Mouse (Mus musculus) heart, embryonic 11.5 days (tissue): Measurements from ENCODE around the gene Ppp1r14a. TPM values are rescaled to one million over a fixed set of nuclear protein-coding genes. Genes with fewer than 3 reads are reported as not detected.

ENCODE experiments used
- ATAC-seq: fragments of 200-750 bp; cut with Nextera tagmentation; replicated peaks from 2 replicates; pipeline ENCODE4 v1.8.0; 2017; ENCODE audit warnings: moderate library complexity; ENCODE audit not compliant: insufficient number of reproducible peaks, low FRiP score, low TSS enrichment
- H3K27ac ChIP-seq: fragments of 300-500 bp; sonication (generic); 2 replicates; pipeline ENCODE4 v1.5.1; 2014; ENCODE audit warnings: mild to moderate bottlenecking, low read depth, low read length
- H3K27me3 ChIP-seq: fragments of 300-500 bp; sonication (generic); 2 replicates; pipeline ENCODE4 v1.6.1; 2014; ENCODE audit warnings: mild to moderate bottlenecking, low read length, mixed read lengths; ENCODE audit not compliant: control insufficient read depth, insufficient read depth
- H3K36me3 ChIP-seq: fragments of 300-500 bp; sonication (generic); 2 replicates; pipeline ENCODE4 v1.6.1; 2014; ENCODE audit warnings: mild to moderate bottlenecking, low read length, moderate library complexity, mixed read lengths; ENCODE audit not compliant: control insufficient read depth, insufficient read depth
- H3K4me1 ChIP-seq: fragments of 300-500 bp; sonication (generic); 2 replicates; pipeline ENCODE4 v1.6.1; 2014; ENCODE audit warnings: low read length; ENCODE audit not compliant: control insufficient read depth, insufficient read depth
- H3K4me2 ChIP-seq: fragments of 300-500 bp; sonication (generic); 2 replicates; pipeline ENCODE4 v1.6.1; 2014; ENCODE audit warnings: mild to moderate bottlenecking, moderate library complexity
- H3K4me3 ChIP-seq: fragments of 300-500 bp; sonication (generic); 2 replicates; pipeline ENCODE4 v1.5.1; 2014; ENCODE audit warnings: low read depth, low read length
- H3K9ac ChIP-seq: fragments of 300-500 bp; sonication (generic); 2 replicates; pipeline ENCODE4 v1.6.1; 2014; ENCODE audit warnings: mild to moderate bottlenecking, low read depth, low read length, moderate library complexity
- H3K9me3 ChIP-seq: fragments of 300-500 bp; sonication (generic); replicated peaks from 2 replicates; pipeline ENCODE4 v1.6.1; 2016; ENCODE audit warnings: low read length; ENCODE audit not compliant: control insufficient read depth
- WGBS: fragments of 180-500 bp; shearing (Covaris S2); extraction: QIAGEN DNeasy Blood & Tissue Kit; methylation state at CpG from one replicate; pipeline ENCODE4 v1.1.7; 2014; ENCODE audit not compliant: insufficient replicate concordance; 5-methylcytosine and 5-hydroxymethylcytosine counted together
- polyA plus RNA-seq: library from polyadenylated mRNA; unstranded; fragments of >200 nt; fragmentation: Nextera tagmentation; extraction: Ambion mirVana; gene quantifications from 2 replicates; pipeline ENCODE4 v1.2.1, GENCODE M21; 2014

Gene Ppp1r14a
- polyA plus RNA-seq, 1 experiment from 2014 or later = 9.4 TPM

- peaks cover 26% of the 10 kb centered on the region for H3K4me1 ChIP-seq
- H3K9me3 ChIP-seq = no peaks in the 10 kb centered on the region; the same call in 1 of the 2 replicates
- H3K4me2 ChIP-seq = peak within 1 kb of the TSS; percentile 72
- H3K9ac ChIP-seq = 0 out of 2 replicates have a peak within 1 kb of the TSS, but pooled peaks have one; percentile 3
- H3K4me3 ChIP-seq = peak within 1 kb of the TSS; percentile 45
- H3K27me3 ChIP-seq = peaks cover 54% of the 10 kb centered on the region
- WGBS = under 1% methylated on average over 66 of the region's 67 CpGs
- H3K36me3 ChIP-seq = no peaks in the 10 kb centered on the region
- peak; percentile 36; the same call in 1 of the 2 replicates for ATAC-seq
- H3K27ac ChIP-seq = no peak within 1 kb of the TSS
Measured at GRCm38 (mm10) chr7:29303738-29304462, 14.8 kb downstream of the Ppp1r14a start, which contains the start of gene Dpf1. Dpf1 (plus strand) TSS chr7:29303951.

GRCm38 (mm10) chr7:29304463-29305262 is 15.6 kb downstream of the Ppp1r14a start:
- H3K4me2 ChIP-seq = peak overlapping the region; percentile 72
- H3K4me1 ChIP-seq = peaks cover 31% of the 10 kb centered on the region
- H3K4me3 ChIP-seq = peak overlapping the region; percentile 45
- H3K9me3 ChIP-seq = no peaks in the 10 kb centered on the region; the same call in 1 of the 2 replicates
- H3K27ac ChIP-seq = no peak overlapping the region
- H3K36me3 ChIP-seq = no peaks in the 10 kb centered on the region
- ATAC-seq = no peak
- peaks cover 59% of the 10 kb centered on the region for H3K27me3 ChIP-seq
- under 1% methylated on average over 48 of the region's 48 CpGs for WGBS
- H3K9ac ChIP-seq = 0 out of 2 replicates have a peak overlapping the region, but pooled peaks have one; percentile 3

- no peak for ATAC-seq
- H3K27me3 ChIP-seq = peaks cover 61% of the 10 kb centered on the region
- no peak overlapping the region for H3K27ac ChIP-seq
- peak overlapping the region; percentile 72 for H3K4me2 ChIP-seq
- H3K9me3 ChIP-seq = no peaks in the 10 kb centered on the region; the same call in 1 of the 2 replicates
- H3K36me3 ChIP-seq = no peaks in the 10 kb centered on the region
- H3K9ac ChIP-seq = no peak overlapping the region
- 21% methylated on average over 9 of the region's 9 CpGs for WGBS
- H3K4me1 ChIP-seq = peaks cover 32% of the 10 kb centered on the region
- peak overlapping the region; percentile 45 for H3K4me3 ChIP-seq
Measured at GRCm38 (mm10) chr7:29305263-29305988, 16.3 kb downstream of the Ppp1r14a start.

- Histone ChIP-seq H3K9me3 (no peaks in the 10 kb centered on the region; the same call in 1 of the 2 replicates), H3K27me3 (peaks cover 67% of the 10 kb centered on the region), H3K4me1 (peaks cover 32% of the 10 kb centered on the region), H3K4me2 (no peak overlapping the region), H3K27ac (no peak overlapping the region), H3K36me3 (no peaks in the 10 kb centered on the region), H3K9ac (no peak overlapping the region), H3K4me3 (no peak overlapping the region)
- 32% methylated on average over 7 of the region's 7 CpGs for WGBS
- no peak for ATAC-seq
Measured at GRCm38 (mm10) chr7:29306108-29306507, 17.0 kb downstream of the Ppp1r14a start.

GRCm38 (mm10) chr7:29306619-29307018 is 17.5 kb downstream of the Ppp1r14a start:
- Histone ChIP-seq H3K4me3 (no peak overlapping the region), H3K4me2 (peak overlapping the region; percentile 96; the same call in 1 of the 2 replicates), H3K27me3 (peaks cover 71% of the 10 kb centered on the region), H3K27ac (no peak overlapping the region), H3K9ac (no peak overlapping the region), H3K9me3 (no peaks in the 10 kb centered on the region; the same call in 1 of the 2 replicates), H3K4me1 (peaks cover 32% of the 10 kb centered on the region), H3K36me3 (no peaks in the 10 kb centered on the region)
- ATAC-seq = no peak
- 23% methylated on average over 7 of the region's 7 CpGs for WGBS

- H3K36me3 ChIP-seq = no peaks in the 10 kb centered on the region
- peak overlapping the region; percentile 96 for H3K4me2 ChIP-seq
- ATAC-seq = peak; percentile 89
- no peaks in the 10 kb centered on the region; the same call in 1 of the 2 replicates for H3K9me3 ChIP-seq
- peaks cover 67% of the 10 kb centered on the region for H3K27me3 ChIP-seq
- peak overlapping the region; percentile 66 for H3K9ac ChIP-seq
- H3K4me3 ChIP-seq = peak overlapping the region; percentile 67
- peaks cover 32% of the 10 kb centered on the region for H3K4me1 ChIP-seq
- WGBS = 2% methylated on average over 41 of the region's 42 CpGs
- no peak overlapping the region for H3K27ac ChIP-seq
Measured at GRCm38 (mm10) chr7:29307350-29308104, 18.4 kb downstream of the Ppp1r14a start.

GRCm38 (mm10) chr7:29309221-29309721 is 20.2 kb downstream of the Ppp1r14a start:
- ATAC-seq = no peak
- Histone ChIP-seq H3K9ac (peak overlapping the region; percentile 68), H3K4me3 (peak overlapping the region; percentile 67), H3K4me1 (peaks cover 30% of the 10 kb centered on the region), H3K27ac (no peak overlapping the region), H3K36me3 (no peaks in the 10 kb centered on the region), H3K4me2 (peak overlapping the region; percentile 93), H3K27me3 (peaks cover 52% of the 10 kb centered on the region), H3K9me3 (no peaks in the 10 kb centered on the region)
- under 1% methylated on average over 35 of the region's 36 CpGs for WGBS
